Mouse (Mus musculus): ENCODE measurements around the gene Slc6a13. TPM values are rescaled to one million over a fixed set of nuclear protein-coding genes. Genes with fewer than 3 reads are reported as not detected.

The Slc6a13 gene
- polyA plus RNA-seq, 1 experiment from 2014 or later, result 24.7 TPM

- Histone ChIP-seq H3K4me1 (replicated peaks; ENCODE audit: control insufficient read depth, insufficient read depth, low read length) (0 out of 2 replicates have a peak, but pooled peaks cover 6% of the 10 kb centered on the region), H3K27me3 (replicated peaks; ENCODE audit: control insufficient read depth, insufficient read depth, low read length) (no peaks in the 10 kb centered on the region), H3K27ac (ENCODE audit: low read length) (peak overlapping the region; percentile 42), H3K36me3 (ENCODE audit: control insufficient read depth, insufficient read depth) (no peaks in the 10 kb centered on the region), H3K4me2 (ENCODE audit: low read length) (peak overlapping the region; percentile 64), H3K9ac (replicated peaks; ENCODE audit: low read depth, low read length) (peak overlapping the region; percentile 41), H3K9me3 (ENCODE audit: control insufficient read depth, low read length) (no peaks in the 10 kb centered on the region), H3K4me3 (replicated peaks; ENCODE audit: low read length) (peak overlapping the region; percentile 44)
- 15% methylated on average over 17 of the region's 17 CpGs for WGBS
- ATAC-seq, result peak; percentile 90
These were observed 27.8 kb upstream of the Slc6a13 start for GRCm38 (mm10) chr6:121272075-121272800.

DNA sequence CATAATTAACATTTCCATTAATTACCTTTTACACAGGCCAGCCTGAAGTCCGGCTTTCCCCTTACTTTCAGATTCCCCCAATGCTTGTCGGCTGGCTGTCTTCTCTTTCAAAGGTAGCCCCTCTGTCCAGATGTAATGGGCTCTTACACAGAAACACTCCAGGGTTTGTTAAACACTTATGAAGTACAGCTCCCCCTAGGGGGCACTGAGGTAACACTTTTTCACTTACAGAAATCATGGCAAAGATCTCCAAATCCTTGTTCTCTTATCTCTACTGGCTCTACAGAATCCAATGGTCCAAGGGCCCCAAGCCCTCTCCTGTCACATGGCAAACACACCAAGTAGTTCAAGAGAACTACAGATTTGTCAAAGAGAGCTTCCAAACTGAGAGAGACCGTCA lies 25.7 kb upstream of the Slc6a13 start:
- no peak overlapping the region for H3K4me2 ChIP-seq (ENCODE audit: low read length)
- no peak overlapping the region for H3K9ac ChIP-seq (replicated peaks; ENCODE audit: low read depth, low read length)
- H3K9me3 ChIP-seq (ENCODE audit: control insufficient read depth, low read length), result no peaks in the 10 kb centered on the region
- H3K27me3 ChIP-seq (replicated peaks; ENCODE audit: control insufficient read depth, insufficient read depth, low read length), result no peaks in the 10 kb centered on the region
- H3K4me3 ChIP-seq (replicated peaks; ENCODE audit: low read length), result no peak overlapping the region
- H3K4me1 ChIP-seq (replicated peaks; ENCODE audit: control insufficient read depth, insufficient read depth, low read length), result 0 out of 2 replicates have a peak, but pooled peaks cover 6% of the 10 kb centered on the region
- no peak for ATAC-seq
- no peaks in the 10 kb centered on the region for H3K36me3 ChIP-seq (ENCODE audit: control insufficient read depth, insufficient read depth)
- 84% methylated on average over 3 of the region's 3 CpGs for WGBS
- H3K27ac ChIP-seq (ENCODE audit: low read length), result no peak overlapping the region

DNA sequence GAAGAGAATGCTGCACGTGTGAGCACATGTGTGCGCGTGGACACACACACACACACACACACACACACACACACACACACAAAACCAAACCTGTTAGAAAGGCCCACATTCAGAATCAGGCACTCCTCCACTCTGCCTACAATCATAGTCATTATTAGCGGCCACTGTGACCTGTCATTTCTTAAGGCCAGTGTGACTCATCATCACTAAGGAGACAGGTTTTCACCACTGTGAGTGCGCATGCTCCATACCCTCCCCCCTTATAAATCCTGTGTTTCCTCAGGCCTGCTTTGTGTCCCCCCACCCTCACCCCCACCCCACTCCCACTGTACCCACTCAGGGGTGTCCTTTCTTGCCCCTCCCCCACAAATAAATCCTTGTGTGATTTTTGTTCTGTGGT lies 15.9 kb upstream of the Slc6a13 start:
- H3K4me3 ChIP-seq (replicated peaks; ENCODE audit: low read length), result no peak overlapping the region
- H3K9ac ChIP-seq (replicated peaks; ENCODE audit: low read depth, low read length), result no peak overlapping the region
- no peak overlapping the region for H3K4me2 ChIP-seq (ENCODE audit: low read length)

DNA sequence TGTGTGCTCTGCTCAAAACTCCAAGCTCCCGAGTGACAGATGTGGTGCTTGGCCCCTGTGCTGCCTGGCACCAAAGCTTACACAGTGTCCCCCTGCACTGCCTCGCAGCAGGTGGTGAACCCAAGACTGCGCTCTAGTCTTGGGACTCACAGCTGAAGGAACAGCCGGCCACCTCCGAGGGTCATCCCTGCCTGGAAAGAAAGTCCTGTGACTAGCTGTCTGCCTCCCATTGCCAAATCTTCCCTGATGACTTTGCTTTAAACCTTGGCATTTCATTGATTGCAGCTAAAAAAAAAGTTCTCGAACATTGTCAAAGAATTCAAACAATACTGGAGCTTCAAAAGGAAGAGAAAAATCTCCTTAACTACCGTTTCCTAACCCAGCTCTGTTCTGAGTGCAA lies 710 bp upstream of the Slc6a13 start:
- Histone ChIP-seq H3K9ac (replicated peaks; ENCODE audit: low read depth, low read length) (no peak overlapping the region), H3K4me2 (ENCODE audit: low read length) (no peak overlapping the region), H3K9me3 (ENCODE audit: control insufficient read depth, low read length) (no peaks in the 10 kb centered on the region), H3K36me3 (ENCODE audit: control insufficient read depth, insufficient read depth) (no peaks in the 10 kb centered on the region), H3K27me3 (replicated peaks; ENCODE audit: control insufficient read depth, insufficient read depth, low read length) (no peaks in the 10 kb centered on the region), H3K4me1 (replicated peaks; ENCODE audit: control insufficient read depth, insufficient read depth, low read length) (no peaks in the 10 kb centered on the region), H3K27ac (ENCODE audit: low read length) (no peak overlapping the region), H3K4me3 (replicated peaks; ENCODE audit: low read length) (no peak overlapping the region)
- ATAC-seq, result no peak
- 43% methylated on average over 7 of the region's 7 CpGs for WGBS

More for the DNA sequence above, 15.9 kb upstream of the Slc6a13 start:
- H3K4me1 ChIP-seq (replicated peaks; ENCODE audit: control insufficient read depth, insufficient read depth, low read length), result no peaks in the 10 kb centered on the region
- 86% methylated on average over 5 of the region's 5 CpGs for WGBS
- H3K9me3 ChIP-seq (ENCODE audit: control insufficient read depth, low read length), result no peaks in the 10 kb centered on the region
- no peaks in the 10 kb centered on the region for H3K36me3 ChIP-seq (ENCODE audit: control insufficient read depth, insufficient read depth)
- no peak for ATAC-seq
- no peaks in the 10 kb centered on the region for H3K27me3 ChIP-seq (replicated peaks; ENCODE audit: control insufficient read depth, insufficient read depth, low read length)
- no peak overlapping the region for H3K27ac ChIP-seq (ENCODE audit: low read length)

DNA sequence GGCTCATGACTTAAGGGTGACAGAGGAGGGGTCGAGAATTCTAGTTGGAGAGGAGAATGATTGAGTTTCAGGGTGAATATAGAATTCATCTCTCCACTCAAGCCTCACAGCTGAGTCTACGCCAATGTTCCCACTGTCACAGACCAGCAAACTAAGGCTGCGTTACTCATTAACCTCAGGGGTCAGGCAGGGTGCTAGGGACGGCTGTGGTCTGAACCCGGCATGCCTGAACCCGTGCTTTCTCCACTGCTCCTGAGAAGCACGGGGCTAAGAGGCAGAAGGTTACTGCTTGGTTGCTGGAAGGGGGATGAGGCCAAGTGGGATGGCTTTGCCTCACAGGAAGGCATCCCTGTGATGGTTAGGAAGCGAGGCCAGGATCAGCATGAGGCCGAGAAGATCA lies 477 bp downstream of the Slc6a13 start:
- Histone ChIP-seq H3K4me3 (replicated peaks; ENCODE audit: low read length) (no peak overlapping the region), H3K4me1 (replicated peaks; ENCODE audit: control insufficient read depth, insufficient read depth, low read length) (no peaks in the 10 kb centered on the region), H3K4me2 (ENCODE audit: low read length) (no peak overlapping the region), H3K36me3 (ENCODE audit: control insufficient read depth, insufficient read depth) (no peaks in the 10 kb centered on the region), H3K27ac (ENCODE audit: low read length) (no peak overlapping the region), H3K27me3 (replicated peaks; ENCODE audit: control insufficient read depth, insufficient read depth, low read length) (no peaks in the 10 kb centered on the region), H3K9me3 (ENCODE audit: control insufficient read depth, low read length) (no peaks in the 10 kb centered on the region), H3K9ac (replicated peaks; ENCODE audit: low read depth, low read length) (no peak overlapping the region)
- WGBS, result 69% methylated on average over 9 of the region's 9 CpGs
- no peak for ATAC-seq

GRCm38 (mm10) chr6:121303466-121304220 lies 3.6 kb downstream of the Slc6a13 start:
- no peak overlapping the region for H3K27ac ChIP-seq (ENCODE audit: low read length)
- no peaks in the 10 kb centered on the region for H3K9me3 ChIP-seq (ENCODE audit: control insufficient read depth, low read length)
- no peaks in the 10 kb centered on the region for H3K4me1 ChIP-seq (replicated peaks; ENCODE audit: control insufficient read depth, insufficient read depth, low read length)
- no peaks in the 10 kb centered on the region for H3K27me3 ChIP-seq (replicated peaks; ENCODE audit: control insufficient read depth, insufficient read depth, low read length)
- H3K9ac ChIP-seq (replicated peaks; ENCODE audit: low read depth, low read length), result no peak overlapping the region
- ATAC-seq, result no peak
- 74% methylated on average over 10 of the region's 10 CpGs for WGBS
- H3K4me3 ChIP-seq (replicated peaks; ENCODE audit: low read length), result no peak overlapping the region
- H3K4me2 ChIP-seq (ENCODE audit: low read length), result no peak overlapping the region
- H3K36me3 ChIP-seq (ENCODE audit: control insufficient read depth, insufficient read depth), result no peaks in the 10 kb centered on the region

- Histone ChIP-seq H3K4me2 (ENCODE audit: low read length) (no peak overlapping the region), H3K9ac (replicated peaks; ENCODE audit: low read depth, low read length) (no peak overlapping the region), H3K27me3 (replicated peaks; ENCODE audit: control insufficient read depth, insufficient read depth, low read length) (no peaks in the 10 kb centered on the region), H3K4me3 (replicated peaks; ENCODE audit: low read length) (no peak overlapping the region), H3K27ac (ENCODE audit: low read length) (no peak overlapping the region), H3K4me1 (replicated peaks; ENCODE audit: control insufficient read depth, insufficient read depth, low read length) (no peaks in the 10 kb centered on the region), H3K36me3 (ENCODE audit: control insufficient read depth, insufficient read depth) (no peaks in the 10 kb centered on the region), H3K9me3 (ENCODE audit: control insufficient read depth, low read length) (no peaks in the 10 kb centered on the region)
- WGBS, result 83% methylated on average over 9 of the region's 9 CpGs
- no peak for ATAC-seq
These were observed 4.6 kb downstream of the Slc6a13 start for GRCm38 (mm10) chr6:121304630-121305029.

DNA sequence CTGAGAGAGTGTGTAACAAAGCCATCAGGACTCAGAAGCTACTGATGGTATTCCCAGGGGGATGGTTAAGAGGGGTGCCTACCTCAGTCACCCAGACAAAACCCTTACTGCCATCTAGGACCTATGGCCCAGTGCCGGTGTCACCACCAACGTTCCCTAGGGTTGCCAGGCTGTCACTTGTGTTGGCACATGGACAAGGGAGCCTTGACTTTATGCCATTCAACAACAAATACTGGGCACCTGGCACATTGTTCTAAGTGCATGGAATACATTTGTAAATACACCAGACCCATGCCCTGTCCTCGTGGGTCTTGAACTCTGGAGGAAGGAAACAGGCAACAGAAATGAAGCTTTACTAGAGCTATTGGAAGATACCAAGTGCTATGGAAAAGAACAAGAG lies 5.5 kb downstream of the Slc6a13 start:
- Histone ChIP-seq H3K4me3 (replicated peaks; ENCODE audit: low read length) (no peak overlapping the region), H3K27ac (ENCODE audit: low read length) (no peak overlapping the region)
- no peak for ATAC-seq

DNA sequence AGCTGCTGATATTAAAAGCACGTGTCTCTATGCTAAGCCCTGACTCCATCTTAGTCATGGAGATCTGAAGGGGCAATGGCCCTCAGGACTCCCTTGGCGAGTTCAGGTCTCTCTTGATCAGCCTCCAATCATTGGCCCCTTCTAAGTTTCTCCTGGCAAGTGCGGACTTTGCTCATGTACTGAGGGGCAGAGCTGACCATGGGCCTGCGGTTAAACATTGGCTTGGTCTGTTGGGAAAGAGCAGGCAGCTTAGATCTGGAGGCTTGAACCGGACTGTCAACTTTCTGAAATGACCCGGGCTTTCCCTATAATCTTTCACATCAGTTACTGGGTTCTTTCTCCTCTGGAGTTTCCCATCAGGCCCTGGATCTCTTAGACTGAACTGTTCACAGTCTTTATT lies 11.0 kb downstream of the Slc6a13 start:
- Histone ChIP-seq H3K9ac (replicated peaks; ENCODE audit: low read depth, low read length) (no peak overlapping the region), H3K27ac (ENCODE audit: low read length) (no peak overlapping the region), H3K4me1 (replicated peaks; ENCODE audit: control insufficient read depth, insufficient read depth, low read length) (no peaks in the 10 kb centered on the region), H3K9me3 (ENCODE audit: control insufficient read depth, low read length) (no peaks in the 10 kb centered on the region), H3K27me3 (replicated peaks; ENCODE audit: control insufficient read depth, insufficient read depth, low read length) (no peaks in the 10 kb centered on the region), H3K4me2 (ENCODE audit: low read length) (no peak overlapping the region), H3K36me3 (ENCODE audit: control insufficient read depth, insufficient read depth) (no peaks in the 10 kb centered on the region), H3K4me3 (replicated peaks; ENCODE audit: low read length) (no peak overlapping the region)
- WGBS, result 87% methylated on average over 6 of the region's 6 CpGs
- no peak for ATAC-seq

More for the DNA sequence above, 5.5 kb downstream of the Slc6a13 start:
- H3K9ac ChIP-seq (replicated peaks; ENCODE audit: low read depth, low read length), result no peak overlapping the region
- H3K4me1 ChIP-seq (replicated peaks; ENCODE audit: control insufficient read depth, insufficient read depth, low read length), result no peaks in the 10 kb centered on the region
- 90% methylated on average over 3 of the region's 3 CpGs for WGBS
- no peaks in the 10 kb centered on the region for H3K9me3 ChIP-seq (ENCODE audit: control insufficient read depth, low read length)
- H3K4me2 ChIP-seq (ENCODE audit: low read length), result no peak overlapping the region
- no peaks in the 10 kb centered on the region for H3K36me3 ChIP-seq (ENCODE audit: control insufficient read depth, insufficient read depth)
- H3K27me3 ChIP-seq (replicated peaks; ENCODE audit: control insufficient read depth, insufficient read depth, low read length), result no peaks in the 10 kb centered on the region
